Mouse (Mus musculus) brain, embryonic 18.5 days (tissue): Measurements from ENCODE around the gene Fbp2.
"Not testable (repeated sequence)": the region's sequence is repeated elsewhere in the genome, so short reads cannot be mapped to it uniquely, and the experiment has no call there.

Experiments used
- DNase-seq: peaks from one replicate; pipeline ENCODE4 v3.0.0-alpha.2; 2012; ENCODE audit warnings: low read depth, low spot score

The Fbp2 gene

DNA sequence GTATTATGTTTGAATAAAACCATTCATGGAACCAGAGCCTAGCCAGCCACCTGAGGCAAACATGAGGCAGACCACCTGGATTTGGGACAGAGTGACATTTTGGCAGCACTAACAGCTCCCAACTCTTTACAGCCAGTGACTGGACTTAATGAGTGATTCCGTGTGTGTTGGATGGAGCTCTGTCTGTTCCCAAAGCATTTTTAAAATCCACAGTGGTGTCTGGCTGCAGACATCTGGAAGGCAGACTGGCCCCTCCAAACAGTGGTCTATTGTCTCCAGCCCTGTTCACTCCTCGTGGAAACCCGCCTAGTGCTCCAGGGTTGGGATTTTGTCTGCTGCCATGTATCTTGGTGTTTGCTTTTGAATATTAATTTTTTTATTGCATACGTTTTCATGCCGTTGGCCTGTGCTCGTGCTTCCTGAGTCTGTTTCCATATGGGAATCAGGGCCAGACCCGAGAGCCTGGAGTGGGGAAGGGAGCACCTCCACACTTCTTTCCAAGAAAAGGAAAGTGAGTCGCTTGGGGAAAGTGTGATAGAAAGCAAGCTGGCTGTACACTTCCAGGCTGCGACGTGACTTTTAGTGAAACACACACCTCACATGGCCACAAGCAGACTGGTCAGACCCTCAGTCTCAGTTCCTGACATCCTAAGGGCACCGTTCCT lies 7.6 kb upstream of the Fbp2 start:
- DNase-seq, result no peak

DNA sequence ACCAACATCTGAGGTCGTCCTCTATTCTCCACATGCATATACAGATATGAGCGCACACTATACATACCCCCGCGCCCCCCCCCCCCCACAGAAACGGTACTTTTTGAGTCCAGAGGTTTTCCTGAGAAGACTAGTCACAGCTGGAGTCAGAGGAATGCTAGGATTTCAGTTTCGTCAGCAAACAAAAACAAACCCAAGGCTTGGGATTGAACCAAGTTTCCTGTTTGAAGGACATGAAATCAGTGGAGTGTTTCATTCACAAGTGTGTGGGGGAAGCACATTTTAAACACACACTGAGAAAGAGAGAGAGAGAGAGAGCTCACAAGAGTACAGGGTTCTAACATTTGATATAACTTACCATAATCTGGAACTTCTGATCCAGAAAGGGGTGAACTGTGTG lies 5.5 kb upstream of the Fbp2 start:
- no peak for DNase-seq

- no peak for DNase-seq
Measured at GRCm38 (mm10) chr13:62862875-62863274, 4.7 kb upstream of the Fbp2 start.

- no peak for DNase-seq
Measured at GRCm38 (mm10) chr13:62860068-62860467, 1.8 kb upstream of the Fbp2 start.

DNA sequence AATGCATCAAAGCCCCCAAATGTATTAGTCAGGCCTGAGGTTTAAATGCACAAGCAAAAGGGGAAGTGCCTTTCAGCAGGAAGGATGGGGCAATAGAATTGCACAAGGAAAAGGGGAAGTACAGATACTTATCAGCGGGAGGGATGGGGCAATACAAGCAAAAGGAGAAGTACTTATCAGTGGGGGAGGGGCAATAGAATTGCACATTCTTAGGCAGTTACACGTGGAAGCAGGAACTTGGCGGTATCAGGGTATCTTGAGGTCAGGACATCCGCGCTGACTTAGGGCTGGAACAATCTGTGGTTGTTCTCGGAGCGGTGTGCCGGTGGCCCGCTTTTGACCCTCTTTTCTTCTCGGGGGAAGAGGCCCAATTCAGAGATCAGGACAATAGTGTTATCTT lies 1.0 kb upstream of the Fbp2 start:
- not testable (repeated sequence) for DNase-seq

- no peak for DNase-seq
Measured at GRCm38 (mm10) chr13:62856850-62857249, 1.4 kb downstream of the Fbp2 start.

DNA sequence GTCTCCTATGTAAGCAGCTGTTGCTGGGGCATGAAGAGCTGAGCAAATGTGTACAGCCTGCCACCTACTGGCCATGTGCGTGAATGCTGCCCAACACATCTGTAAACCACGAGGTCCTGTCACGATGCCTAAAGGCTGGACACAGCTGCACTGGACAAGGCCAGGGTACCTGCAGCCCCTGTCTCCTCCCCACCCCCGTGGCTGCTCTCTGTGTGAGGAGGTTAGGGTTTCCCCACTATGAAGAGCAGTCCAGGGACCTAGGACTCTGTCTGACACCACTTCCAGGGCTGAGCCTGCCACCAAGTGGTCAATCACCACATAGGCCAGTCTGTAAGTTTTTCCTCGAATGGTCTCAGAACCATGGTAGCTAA lies 1.9 kb downstream of the Fbp2 start:
- DNase-seq, result peak; percentile 74

GRCm38 (mm10) chr13:62855396-62856304 lies 2.6 kb downstream of the Fbp2 start:
- DNase-seq, result no peak

DNA sequence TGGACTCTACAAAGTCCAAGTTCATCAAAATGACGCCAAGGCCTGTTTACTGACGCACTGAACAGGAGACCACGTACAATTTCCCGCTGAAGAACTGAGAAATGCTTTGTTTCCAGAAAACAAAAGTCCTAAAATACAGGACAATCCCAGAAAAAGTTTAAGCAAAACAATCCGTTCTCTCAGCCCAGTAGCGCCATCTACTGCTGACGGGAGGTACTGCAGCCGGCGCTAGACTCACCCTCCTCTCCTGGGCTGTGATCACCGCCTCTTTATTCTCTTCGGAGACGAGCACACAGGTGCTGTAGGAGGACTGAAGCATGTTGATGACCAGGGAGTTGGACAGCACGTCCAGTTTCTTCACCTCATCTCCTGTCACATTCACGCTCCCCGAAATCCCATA lies 3.6 kb downstream of the Fbp2 start:
- no peak for DNase-seq

- DNase-seq, result no peak
Measured at GRCm38 (mm10) chr13:62833341-62833740, 24.9 kb downstream of the Fbp2 start.

DNA sequence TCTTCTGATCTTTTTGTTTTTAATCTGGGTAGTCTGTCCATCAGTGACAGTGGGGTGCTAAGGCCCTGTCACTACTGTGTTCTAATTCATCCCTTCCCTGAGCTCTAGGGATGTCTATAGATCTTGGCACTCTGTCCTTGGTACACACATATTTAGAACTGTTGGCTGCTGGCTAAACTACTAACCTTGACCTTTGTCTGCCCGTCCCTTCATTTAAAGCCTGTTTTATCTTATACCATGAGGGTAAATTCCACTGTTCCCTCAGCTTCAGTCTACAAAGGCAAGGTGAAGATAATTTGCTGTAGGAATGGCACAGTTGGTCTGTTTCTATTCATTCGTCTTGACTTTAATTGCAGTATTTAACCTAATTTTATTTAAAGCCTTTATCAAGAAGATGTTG lies 26.0 kb downstream of the Fbp2 start:
- no peak for DNase-seq

DNA sequence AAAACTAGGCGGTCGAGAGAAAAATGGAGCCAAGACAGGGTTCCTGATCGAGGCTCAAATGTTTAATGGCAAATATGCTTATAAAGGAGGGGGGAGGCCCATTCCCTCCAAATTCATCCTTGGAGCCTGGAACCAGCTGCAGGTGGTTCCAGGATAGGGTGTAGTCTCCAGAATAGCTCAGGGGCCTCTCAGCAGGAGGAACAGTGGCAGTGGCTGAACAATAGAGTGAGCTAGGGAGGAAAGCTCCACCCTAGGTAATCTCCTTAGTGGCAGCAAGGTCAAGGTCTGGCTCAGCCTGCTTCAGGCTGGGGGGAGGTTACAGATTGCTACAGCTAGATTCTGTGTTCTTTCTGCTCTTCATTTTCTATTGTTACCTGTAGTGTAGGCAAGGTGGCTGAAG lies 42.5 kb downstream of the Fbp2 start:
- not testable (repeated sequence) for DNase-seq

- DNase-seq, result no peak
Measured at GRCm38 (mm10) chr13:62812713-62813112, 45.5 kb downstream of the Fbp2 start.

GRCm38 (mm10) chr13:62807981-62808380 lies 50.2 kb downstream of the Fbp2 start:
- not testable (repeated sequence) for DNase-seq
